Mouse (Mus musculus): ENCODE data around the gene Steap3.
"Not testable (repeated sequence)": the region's sequence is repeated elsewhere in the genome, so short reads cannot be mapped to it uniquely, and the experiment has no call there.

The Steap3 gene

DNA sequence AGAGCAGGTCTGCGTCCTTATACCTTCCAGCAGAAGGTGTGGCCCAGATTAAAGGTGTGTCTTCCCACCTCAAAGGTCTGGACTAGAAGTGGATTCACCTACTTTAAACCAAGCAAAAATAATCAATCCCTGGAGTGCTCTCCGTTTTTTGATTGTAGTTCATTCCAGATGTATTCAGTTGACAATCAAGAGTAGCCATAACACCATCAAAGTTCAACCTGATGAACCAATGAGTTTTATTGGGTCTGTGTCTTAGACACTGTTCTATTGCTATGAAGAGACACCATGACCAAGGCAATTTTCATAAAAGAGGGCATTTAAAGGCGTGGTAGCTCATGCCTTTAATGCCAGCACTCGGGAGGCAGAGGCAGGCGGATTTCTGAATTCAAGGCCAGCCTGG, at the start of gene Steap3:
Gene Steap3, minus strand, starts transcription at position 101 of the 400 bp plus-strand sequence.
- no peak for DNase-seq (ENCODE audit: low spot score in 2 of 2)

DNA sequence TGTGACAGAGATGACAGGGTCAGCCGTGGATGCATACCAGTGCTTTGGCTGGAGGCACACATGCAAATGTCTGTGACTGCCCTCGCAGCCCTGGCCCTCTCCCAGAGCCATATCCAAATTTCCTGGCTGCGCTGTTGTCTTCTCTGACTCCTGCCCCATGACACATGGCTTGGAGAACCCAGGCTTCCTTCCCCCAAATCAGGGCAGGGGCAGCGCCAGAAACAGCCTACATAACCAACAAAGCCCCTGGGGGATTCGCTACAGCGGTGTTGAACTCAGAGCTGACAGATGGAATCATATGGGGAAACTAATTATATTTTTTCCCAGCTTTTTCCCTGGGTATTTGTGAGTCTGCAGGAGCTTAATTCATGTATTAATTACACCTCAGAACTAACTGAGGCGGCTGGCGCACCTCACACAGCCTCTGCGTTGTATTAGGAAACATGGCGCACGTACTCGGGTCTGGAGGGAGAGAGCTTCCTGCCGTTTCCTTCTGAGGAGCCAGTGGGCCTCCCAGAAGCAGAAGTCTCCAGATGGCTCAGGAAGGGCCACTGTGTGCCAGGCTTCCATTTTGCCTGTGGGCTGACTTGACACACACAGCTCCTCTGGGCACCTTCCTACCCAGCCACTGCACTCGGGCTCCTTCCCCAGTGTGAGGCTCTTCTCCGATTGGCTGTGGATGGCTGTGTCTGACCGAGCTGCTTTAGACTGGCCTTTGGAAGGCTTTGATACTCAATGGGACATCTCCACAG, 48.9 kb upstream of the Steap3 start:
- DNase-seq (ENCODE audit: low spot score in 2 of 2) = no peak

DNA sequence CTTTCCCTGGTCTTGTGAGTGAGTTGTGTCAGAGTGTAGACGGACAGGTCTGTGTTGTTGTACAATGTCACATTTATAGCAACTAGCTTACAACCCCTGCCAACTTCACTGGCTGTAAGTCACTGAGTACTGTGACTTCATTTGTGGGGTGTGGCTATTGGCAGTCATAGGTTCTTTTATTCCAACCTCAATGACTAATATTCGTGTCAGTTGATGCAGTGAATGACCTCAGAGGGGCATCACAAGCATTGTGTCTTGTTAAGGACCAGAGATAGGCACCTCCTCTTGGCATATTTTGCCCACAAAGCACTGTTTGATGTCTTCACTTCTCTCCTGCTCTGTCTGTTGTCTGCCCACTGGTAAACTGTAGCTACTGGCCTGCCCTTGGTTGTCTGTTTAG, 33.3 kb upstream of the Steap3 start:
- no peak for DNase-seq (ENCODE audit: low spot score in 2 of 2)

DNA sequence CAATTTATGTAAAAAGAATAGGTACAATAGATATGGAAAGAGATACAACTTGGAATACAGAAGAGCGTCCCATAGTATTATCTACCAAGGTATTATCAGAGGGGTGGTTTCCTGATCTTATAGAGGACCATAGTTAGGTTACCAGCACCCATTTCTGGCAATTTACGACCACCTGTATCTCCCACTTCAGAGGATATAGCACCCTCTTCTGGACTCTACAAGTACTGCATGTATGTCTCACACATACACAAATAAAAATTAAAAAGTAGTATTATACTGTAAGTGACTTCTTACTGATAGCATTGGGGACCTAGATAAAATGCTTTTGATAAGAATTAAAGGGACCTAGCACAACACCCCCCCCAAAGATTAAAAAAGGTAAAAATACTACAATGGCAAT, 24.4 kb upstream of the Steap3 start:
- DNase-seq (ENCODE audit: low spot score in 2 of 2) = no peak

DNA sequence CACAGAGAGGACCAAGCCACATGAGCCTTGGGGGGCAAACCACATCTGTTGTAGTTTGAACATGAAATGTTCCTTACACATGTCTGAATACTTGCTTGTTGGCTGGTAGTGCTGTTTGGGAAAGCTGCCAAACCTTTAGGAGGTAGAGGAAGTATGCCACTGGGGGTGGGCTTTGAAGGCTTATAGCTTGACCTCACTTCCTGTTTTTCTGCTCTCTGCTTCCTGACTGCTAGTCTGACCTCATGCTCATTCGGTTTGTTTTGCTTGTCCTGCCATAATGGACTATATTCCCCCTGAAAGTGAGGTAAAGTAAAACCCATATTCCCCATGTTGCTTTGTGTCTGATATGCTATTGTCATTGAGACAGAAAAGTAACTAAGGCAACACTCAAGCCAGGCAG, 21.3 kb upstream of the Steap3 start:
- no peak for DNase-seq (ENCODE audit: low spot score in 2 of 2)

DNA sequence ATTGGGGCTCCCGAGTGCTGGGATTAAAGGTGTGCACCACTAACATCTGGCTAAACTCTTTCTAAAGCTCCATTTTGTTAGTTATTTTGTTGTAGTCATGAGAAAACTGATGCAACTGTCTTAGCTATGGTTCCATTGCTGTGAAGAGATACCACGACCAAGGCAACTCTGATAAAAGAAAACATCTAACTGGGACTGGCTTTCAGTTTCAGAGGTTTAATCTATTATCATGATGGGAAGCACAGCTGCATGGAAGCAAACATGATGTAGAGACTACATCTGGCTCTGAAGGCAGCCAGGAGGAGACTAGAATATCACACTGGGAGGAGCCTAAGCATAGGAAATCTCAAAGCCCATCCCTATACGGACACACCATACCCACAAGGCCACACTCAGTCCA, 19.2 kb upstream of the Steap3 start:
- no peak for DNase-seq (ENCODE audit: low spot score in 2 of 2)

DNA sequence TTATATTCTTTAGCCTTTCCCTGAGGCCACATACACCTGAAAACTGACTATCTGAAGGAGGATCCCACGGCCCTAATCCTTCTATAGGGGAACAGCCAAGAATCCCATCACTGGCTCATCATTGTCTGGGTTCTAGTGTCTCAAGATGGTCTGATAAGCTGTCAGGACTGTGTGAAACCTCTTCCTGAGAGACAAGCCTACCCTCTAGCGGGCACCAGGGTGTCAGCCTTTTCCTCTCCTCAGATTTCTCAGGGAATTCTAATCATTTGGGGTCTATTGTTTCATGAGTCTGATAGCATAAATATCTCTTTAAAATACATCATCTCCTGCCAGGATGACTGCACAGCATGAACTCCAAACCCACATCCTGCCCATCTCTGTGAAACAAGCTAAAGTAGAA, 17.3 kb upstream of the Steap3 start:
- DNase-seq (ENCODE audit: low spot score in 2 of 2) = no peak

DNA sequence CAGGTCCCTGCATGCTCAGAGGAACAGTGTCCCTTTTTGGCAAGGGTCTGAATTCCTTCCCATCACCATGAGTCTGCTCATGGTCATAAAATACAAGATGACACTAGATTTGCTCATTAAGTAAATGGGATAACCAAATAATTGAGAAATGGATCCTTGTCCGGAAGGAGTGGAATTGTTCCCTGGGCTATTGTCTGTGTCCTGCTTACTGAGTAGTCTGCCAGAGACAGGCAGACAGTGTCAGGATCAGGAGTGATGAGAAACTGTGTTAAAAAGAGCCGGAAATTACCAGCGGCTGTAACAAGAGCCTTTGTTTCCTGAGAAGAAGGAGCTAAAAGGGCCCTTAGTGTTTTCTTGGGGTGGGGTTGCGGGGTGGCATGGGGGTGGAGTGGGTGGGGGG, 15.2 kb upstream of the Steap3 start:
- no peak for DNase-seq (ENCODE audit: low spot score in 2 of 2)

DNA sequence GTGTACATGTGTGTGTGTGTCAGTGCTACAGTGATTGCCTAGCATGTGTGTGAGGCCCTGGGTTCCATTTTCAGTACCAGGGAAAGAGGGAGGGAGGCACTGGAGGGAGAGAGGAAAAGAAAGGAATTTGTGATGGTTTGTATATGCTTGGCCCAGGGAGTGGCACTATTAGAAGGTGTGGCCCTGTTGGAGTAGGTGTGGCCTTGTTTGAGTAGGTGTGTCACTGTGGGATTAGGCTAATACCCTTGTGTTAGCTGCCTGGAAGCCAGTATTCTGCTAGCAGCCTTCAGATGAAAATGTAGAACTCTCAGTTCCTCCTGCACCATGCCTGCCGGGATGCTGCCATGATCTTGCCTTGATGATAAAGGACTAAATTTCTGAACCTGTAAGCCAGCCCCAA, 3.6 kb upstream of the Steap3 start:
- DNase-seq (ENCODE audit: low spot score in 2 of 2) = not testable (repeated sequence)

DNA sequence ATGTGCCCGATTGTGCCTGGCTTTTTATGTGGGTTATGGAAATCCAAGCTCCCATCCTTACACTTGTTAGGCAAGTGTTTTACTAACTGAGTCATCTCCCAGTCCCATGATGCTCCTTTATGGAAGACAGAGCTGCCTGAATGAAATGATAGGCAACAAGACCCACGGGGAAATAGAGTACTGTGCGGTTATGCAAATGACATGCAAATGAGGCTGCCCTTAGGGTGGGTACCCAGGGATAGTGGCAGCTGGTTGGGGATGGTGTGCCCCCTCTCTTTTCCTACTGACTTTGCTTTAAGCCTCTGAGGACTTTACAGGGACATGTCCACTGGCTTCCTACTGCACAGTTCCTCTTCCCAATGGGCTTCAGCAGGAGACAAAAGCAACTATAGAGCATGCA, 2.7 kb upstream of the Steap3 start:
- DNase-seq (ENCODE audit: low spot score in 2 of 2) = no peak

DNA sequence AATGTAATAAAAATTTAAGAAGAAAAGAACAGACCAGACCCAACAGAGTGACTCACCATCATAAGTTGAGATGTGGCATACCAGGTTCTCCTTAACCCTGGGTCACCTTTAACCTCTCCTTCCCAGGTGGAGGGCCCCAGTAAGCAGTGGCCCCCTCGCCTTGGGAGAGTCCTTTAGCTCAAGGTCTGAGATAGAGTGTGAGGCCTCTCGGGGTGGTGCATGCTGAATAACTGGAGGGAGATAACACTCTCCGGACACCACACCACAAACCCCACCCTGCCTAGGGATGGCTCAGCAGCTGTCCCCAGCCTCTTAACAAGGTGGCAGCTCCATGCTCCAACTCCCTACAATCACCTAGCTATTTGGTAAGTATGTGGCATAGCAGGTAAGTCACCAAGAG, 1.6 kb downstream of the Steap3 start:
- DNase-seq (ENCODE audit: low spot score in 2 of 2) = no peak

DNA sequence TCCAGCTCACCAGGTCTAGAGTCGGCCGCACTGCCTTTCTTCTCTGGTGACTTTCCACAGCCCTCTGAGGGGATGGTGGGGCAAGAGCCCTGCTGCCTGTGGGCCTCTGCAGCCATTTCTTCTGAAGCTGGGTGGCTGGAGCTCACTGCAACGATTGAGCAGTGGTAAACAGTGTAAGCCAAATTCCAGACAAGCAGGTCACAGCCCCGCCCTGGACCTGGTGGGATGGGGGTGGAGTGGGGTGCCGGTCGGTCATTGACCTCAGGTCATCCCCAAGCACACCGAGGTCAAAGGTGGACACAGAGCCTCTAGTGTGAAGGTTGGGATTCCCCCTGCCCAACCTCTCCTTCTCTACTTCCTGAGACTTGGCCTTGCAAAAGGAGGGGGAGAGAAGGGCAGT, 2.4 kb downstream of the Steap3 start:
- DNase-seq (ENCODE audit: low spot score in 2 of 2) = no peak

DNA sequence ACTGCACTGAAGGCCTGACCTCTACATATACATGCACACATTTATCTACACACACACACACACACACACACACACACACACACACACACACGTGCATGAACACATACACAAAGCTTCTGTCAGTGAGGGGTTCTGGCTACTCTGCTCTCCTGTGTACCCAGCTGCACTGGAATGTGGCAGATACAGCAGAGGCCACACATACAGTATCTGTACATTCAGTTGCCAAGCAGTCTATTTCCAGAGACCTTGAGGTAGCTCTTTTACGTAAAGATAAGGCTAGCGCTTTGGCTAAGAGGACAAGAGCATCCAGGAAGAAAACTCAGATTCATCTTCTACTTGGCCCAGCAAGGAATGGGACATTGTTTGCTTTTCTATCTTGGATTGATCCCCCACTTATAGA, 4.9 kb downstream of the Steap3 start:
- no peak for DNase-seq (ENCODE audit: low spot score in 2 of 2)

DNA sequence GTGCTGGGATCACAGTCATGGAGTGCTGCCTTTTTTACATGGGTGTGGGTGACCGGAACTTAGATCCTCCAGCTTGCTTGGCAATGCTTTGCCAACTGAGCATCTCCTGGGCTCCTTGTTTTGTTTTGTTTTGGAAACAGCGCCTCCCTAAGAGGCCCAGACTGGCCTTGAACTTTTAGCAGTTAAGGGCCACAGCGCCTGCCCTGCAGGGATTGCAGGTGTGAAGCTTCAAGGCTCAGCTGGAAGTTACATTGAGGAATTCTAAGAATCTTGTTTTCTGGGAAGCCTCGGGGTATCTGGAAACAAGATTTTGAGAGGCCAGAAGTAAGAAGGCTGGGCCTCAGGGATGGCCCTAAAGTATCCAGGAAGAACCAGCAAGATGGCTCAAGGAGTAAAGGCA, 6.0 kb downstream of the Steap3 start:
- DNase-seq (ENCODE audit: low spot score in 2 of 2) = no peak

DNA sequence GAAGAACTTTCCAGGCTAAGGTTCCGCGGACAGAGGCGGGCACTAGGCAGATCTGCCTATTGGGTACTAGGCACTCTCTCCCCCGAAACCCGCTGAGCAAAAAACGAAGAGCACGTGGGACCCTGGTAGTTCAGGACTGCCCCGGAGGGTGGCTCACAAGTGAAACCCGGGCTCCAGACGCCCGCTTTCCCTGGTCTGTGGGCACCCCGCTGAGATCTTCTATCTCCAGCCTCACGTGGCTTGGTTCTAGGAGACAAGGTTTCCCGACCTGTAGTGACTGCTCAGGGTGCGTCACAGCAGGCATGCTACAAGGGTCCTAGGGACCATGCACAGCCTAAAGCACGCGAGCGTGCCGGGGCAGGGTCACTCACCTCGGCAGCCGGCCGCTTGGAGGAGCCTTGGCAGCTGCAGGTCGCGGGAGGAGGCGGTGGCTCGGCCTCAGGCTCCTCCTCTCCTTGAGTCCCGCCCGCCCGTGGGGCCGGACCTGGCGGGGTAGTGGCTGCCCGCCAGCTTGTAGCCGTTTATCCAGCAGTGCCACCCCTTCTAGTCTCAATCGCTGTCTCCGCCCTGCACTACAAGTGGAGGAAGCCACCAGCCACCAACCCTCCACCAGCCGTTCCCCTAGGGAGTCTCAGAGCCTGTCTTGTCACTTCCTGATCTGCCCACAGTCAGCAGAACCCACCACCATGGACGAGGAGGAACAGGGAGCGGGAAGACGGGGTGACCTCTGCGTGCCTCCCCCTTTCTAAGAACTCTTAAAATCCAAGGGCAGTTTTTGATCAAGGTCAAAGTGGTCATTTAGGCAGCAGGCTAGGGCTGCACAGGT, 7.4 kb downstream of the Steap3 start:
- peak; percentile 91 to 93 for DNase-seq (ENCODE audit: low spot score in 2 of 2)

DNA sequence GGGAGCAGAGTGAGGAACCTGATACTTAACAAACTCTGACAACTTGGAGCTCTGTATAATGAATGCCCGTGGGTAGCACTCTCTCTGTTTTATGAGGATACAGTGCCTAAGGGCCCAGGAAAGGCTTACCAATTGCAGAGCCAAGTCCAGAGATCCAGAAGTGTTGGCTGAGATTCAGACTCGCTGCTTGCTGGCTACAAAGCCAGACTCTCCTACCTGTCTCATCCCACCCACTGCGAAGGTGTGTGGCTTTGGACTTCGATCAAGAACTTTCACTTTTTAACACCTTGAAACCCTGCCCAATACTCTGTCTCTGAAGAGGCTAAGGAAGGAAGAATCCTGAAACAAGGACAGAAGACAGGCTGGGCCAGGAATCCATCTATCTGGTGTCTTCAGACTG, 9.3 kb downstream of the Steap3 start:
- no peak for DNase-seq (ENCODE audit: low spot score in 2 of 2)

DNA sequence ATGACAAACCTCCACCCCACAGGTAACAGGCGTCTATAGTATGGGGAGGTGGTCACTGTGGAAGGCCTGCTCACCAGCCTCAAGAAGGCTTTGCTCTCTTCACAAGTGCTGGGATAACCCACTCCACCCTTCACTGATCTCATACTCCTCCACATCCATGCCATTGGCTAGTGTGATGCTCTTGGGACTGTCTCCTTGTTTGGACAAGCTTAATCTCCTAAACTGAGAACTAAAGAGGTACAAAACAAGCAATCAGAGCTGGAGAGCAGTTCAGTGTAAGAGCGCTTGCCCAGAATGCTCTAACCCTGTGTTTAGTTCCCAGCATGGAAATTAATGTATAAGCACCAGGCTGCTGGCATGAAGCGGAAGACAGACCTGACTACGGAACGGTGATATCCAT, 11.3 kb downstream of the Steap3 start:
- no peak for DNase-seq (ENCODE audit: low spot score in 2 of 2)

DNA sequence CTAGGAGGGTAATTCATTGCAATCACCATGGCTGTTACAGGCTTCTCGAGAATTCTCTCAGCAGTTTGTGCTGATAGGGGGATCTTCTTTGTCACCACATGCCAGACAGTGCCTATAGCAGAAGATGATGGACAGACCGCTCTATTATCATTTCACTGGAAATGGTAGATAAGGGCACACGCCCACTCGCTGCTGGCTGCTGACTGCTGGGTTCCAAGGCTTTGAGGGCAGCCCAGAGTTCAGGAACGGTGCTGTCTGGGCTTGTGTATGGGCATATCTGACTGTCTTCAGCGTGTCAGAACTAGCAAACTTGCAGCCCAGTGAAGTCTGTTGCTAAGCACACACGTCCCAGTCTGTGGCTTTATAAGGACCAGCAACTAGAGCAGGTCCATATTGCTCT, 13.3 kb downstream of the Steap3 start:
- no peak for DNase-seq (ENCODE audit: low spot score in 2 of 2)

DNA sequence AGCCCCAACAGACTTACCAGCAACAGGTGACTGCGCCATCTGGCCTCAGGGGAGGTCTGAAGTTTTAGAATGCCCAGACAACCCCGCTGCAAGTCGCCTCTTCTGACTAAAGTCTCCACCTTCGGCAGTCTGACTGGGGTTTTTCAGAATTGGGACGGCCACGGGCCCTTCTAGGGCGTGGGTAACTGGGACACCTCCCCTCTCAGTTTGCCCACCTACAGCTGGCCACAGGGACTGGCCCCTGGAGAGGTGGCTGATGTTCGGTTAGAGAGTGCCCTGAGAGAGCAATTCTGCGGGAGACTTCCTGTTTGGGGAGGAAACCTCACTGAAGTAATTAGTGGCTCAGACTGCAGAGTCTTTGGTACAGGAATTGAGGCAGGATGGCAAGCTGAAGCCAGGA, 13.8 kb downstream of the Steap3 start:
- peak; percentile 48 for DNase-seq (ENCODE audit: low spot score in 2 of 2)

DNA sequence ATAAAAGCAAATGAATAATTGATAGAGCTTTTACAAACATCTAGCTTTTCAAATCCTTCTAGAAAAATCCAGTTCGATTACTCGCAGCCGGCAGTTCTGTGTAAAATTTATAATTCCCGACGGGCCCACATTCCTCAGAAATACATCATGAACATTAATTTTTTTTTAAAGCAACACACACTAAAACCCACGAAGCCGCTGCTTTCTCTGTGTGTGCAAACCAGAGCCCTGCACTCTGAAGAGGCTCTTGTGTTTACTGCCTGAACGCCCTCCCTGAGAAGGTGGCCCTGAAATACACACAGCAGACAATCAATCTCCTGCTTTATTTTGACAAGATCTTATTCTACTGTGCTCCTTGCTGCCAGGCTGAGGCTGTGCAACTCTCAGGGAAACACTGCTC, 14.3 kb downstream of the Steap3 start:
- no peak for DNase-seq (ENCODE audit: low spot score in 2 of 2)

DNA sequence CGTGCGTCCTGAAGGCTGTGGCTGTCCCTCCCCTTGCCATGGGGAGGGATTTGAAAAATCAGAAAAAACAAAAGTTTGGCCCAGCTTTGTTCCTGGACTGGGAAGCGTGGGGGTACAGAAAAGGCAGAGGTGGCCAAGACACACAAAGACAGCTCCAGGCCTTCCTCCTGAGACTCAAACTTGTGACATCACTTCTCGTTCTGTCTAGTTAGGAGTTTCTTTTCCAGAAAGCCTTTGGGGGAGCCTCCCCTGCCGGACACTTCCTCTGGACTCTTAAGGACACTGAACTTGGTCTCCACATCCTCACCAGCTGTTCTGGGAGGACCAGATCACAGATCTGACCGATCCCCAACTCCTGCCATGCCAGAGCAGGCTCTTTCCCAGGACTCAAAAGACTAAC, 18.8 kb downstream of the Steap3 start:
- DNase-seq (ENCODE audit: low spot score in 2 of 2) = peak; percentile 84 to 86

DNA sequence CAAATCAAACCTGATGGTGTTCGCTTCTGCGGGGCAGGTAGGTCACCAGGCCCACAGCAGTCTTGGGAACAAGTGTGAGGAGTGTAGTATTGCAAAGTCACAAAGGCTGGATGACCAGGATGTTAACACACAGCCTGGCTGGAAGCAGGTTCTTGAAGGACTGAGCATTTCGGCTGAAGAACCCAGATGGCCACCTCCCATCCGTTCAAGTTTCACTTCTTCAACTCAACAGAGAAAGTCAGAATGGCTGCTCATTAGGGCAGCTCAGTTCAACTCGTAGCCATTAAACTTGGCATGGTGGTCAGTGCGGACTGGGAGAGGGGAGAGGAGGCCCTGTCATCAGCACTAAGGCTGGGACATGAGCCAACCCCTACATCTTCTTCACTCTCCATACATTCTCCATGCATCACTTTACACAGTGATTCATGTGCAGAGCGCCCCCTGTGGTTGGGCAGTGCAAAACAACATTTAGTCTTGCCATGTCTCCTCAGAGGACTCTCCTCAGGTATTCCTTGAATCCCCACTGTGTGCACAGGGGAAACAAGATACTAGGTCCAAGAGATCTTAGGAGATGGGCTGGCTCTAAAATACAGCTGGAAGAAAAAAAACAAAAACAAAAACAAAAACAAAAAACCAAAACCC, 19.9 kb downstream of the Steap3 start:
- no peak for DNase-seq (ENCODE audit: low spot score in 2 of 2)

DNA sequence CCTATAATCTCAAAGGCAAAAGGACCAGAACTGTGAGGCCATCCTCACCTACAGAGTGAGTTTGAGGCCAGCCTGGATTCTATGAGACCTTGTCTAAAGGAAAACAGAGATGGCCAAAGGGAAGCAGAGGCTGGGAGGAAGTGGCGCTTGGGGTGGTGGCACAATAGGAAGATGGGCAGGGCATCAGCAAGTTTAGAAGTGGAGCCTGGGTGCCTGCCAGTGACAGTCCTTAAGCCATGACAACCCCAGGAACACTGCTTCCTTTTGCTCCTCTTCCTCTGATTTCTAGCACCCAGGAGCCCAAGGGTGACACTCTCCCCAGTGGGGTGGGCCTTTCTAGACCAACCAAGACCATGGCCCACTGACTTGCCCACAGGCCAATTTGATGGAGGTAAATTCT, 21.3 kb downstream of the Steap3 start:
- no peak for DNase-seq (ENCODE audit: low spot score in 2 of 2)

All from heart, adult 9 months (tissue).